Mouse (Mus musculus): ENCODE data around the gene Chit1. TPM values are rescaled to one million over a fixed set of nuclear protein-coding genes. Genes with fewer than 3 reads are reported as not detected.

The Chit1 gene
- total RNA-seq, 1 experiment: 0.13 TPM

- Histone ChIP-seq H3K9me3 (ENCODE audit: control insufficient read depth, insufficient read depth, low read depth, low read length) (no peaks in the 10 kb centered on the region), H3K27ac (ENCODE audit: insufficient read depth, low read depth, low read length, poor library complexity, severe bottlenecking) (no peak overlapping the region), H3K36me3 (ENCODE audit: control insufficient read depth, insufficient read depth, low read length, poor library complexity, severe bottlenecking) (no peaks in the 10 kb centered on the region), H3K4me3 (ENCODE audit: insufficient read depth in 1 of 2, low read depth in 1 of 2, low read length in 2 of 2, poor library complexity in 1 of 2, severe bottlenecking in 1 of 2) (no peak overlapping the region), H3K9ac (ENCODE audit: insufficient read depth, low read depth, low read length, poor library complexity, severe bottlenecking) (no peak overlapping the region), H3K4me1 (ENCODE audit: control insufficient read depth in 2 of 2, insufficient read depth in 2 of 2, low read length in 2 of 2, poor library complexity in 1 of 2) (peaks cover 1 to 4% of the 10 kb centered on the region in 2 experiments; a peak in 1 of 4 replicates)
- TF ChIP-seq ZC3H11A (IDR thresholded peaks at IDR 0.05; ENCODE audit: borderline replicate concordance, low read depth, low read length) (peak; percentile 87; the same call in 1 of the 2 replicates), ZNF384 (IDR thresholded peaks at IDR 0.05; ENCODE audit: low read depth, low read length) (no peak), HCFC1 (IDR thresholded peaks at IDR 0.05; ENCODE audit: borderline replicate concordance, insufficient read depth, low read length) (no peak), CHD2 (IDR thresholded peaks at IDR 0.05; ENCODE audit: low read depth, low read length) (no peak), MAFK (IDR thresholded peaks at IDR 0.05; ENCODE audit: insufficient read depth, low read depth, low read length) (no peak)
- peak; percentile 75 for DNase-seq (ENCODE audit: low read depth, low spot score)
- in situ Hi-C loops (cut with MboI; ENCODE audit: low sequenced_read_pairs in 2 of 2, unreplicated experiment in 2 of 2): no loop called here
Measured at GRCm38 (mm10) chr1:134120179-134120578, 9.1 kb downstream of the Chit1 start.

- peak; percentile 30 for DNase-seq (ENCODE audit: low read depth, low spot score)
- no peaks in the 10 kb centered on the region for H3K9me3 ChIP-seq (ENCODE audit: control insufficient read depth, insufficient read depth, low read depth, low read length)
- no peak overlapping the region for H3K27ac ChIP-seq (ENCODE audit: insufficient read depth, low read depth, low read length, poor library complexity, severe bottlenecking)
- TF ChIP-seq HCFC1 (IDR thresholded peaks at IDR 0.05; ENCODE audit: borderline replicate concordance, insufficient read depth, low read length) (no peak), MAFK (IDR thresholded peaks at IDR 0.05; ENCODE audit: insufficient read depth, low read depth, low read length) (no peak), ZC3H11A (IDR thresholded peaks at IDR 0.05; ENCODE audit: borderline replicate concordance, low read depth, low read length) (peak; percentile 35; the same call in 1 of the 2 replicates)
- H3K4me3 ChIP-seq (ENCODE audit: insufficient read depth in 1 of 2, low read depth in 1 of 2, low read length in 2 of 2, poor library complexity in 1 of 2, severe bottlenecking in 1 of 2): no peak overlapping the region
- no peak overlapping the region for H3K9ac ChIP-seq (ENCODE audit: insufficient read depth, low read depth, low read length, poor library complexity, severe bottlenecking)
- H3K4me1 ChIP-seq (ENCODE audit: control insufficient read depth in 2 of 2, insufficient read depth in 2 of 2, low read length in 2 of 2, poor library complexity in 1 of 2): no peaks in the 10 kb centered on the region
- in situ Hi-C loops (cut with MboI; ENCODE audit: low sequenced_read_pairs in 2 of 2, unreplicated experiment in 2 of 2): no loop called here
- no peaks in the 10 kb centered on the region for H3K36me3 ChIP-seq (ENCODE audit: control insufficient read depth, insufficient read depth, low read length, poor library complexity, severe bottlenecking)
Measured at GRCm38 (mm10) chr1:134122195-134122594, 11.2 kb downstream of the Chit1 start.

- H3K27ac ChIP-seq (ENCODE audit: insufficient read depth, low read depth, low read length, poor library complexity, severe bottlenecking): no peak overlapping the region
- H3K9ac ChIP-seq (ENCODE audit: insufficient read depth, low read depth, low read length, poor library complexity, severe bottlenecking): no peak overlapping the region
- no peaks in the 10 kb centered on the region for H3K36me3 ChIP-seq (ENCODE audit: control insufficient read depth, insufficient read depth, low read length, poor library complexity, severe bottlenecking)
- no peak overlapping the region for H3K4me3 ChIP-seq (ENCODE audit: insufficient read depth in 1 of 2, low read depth in 1 of 2, low read length in 2 of 2, poor library complexity in 1 of 2, severe bottlenecking in 1 of 2)
- TF ChIP-seq HCFC1 (IDR thresholded peaks at IDR 0.05; ENCODE audit: borderline replicate concordance, insufficient read depth, low read length) (no peak), MAFK (IDR thresholded peaks at IDR 0.05; ENCODE audit: insufficient read depth, low read depth, low read length) (no peak), CHD2 (IDR thresholded peaks at IDR 0.05; ENCODE audit: low read depth, low read length) (no peak), ZC3H11A (IDR thresholded peaks at IDR 0.05; ENCODE audit: borderline replicate concordance, low read depth, low read length) (no peak)
- DNase-seq (ENCODE audit: low read depth, low spot score): no peak
- in situ Hi-C loops (cut with MboI; ENCODE audit: low sequenced_read_pairs in 2 of 2, unreplicated experiment in 2 of 2): no loop called here
- no peaks in the 10 kb centered on the region; a peak in 1 of 4 replicates for H3K4me1 ChIP-seq (ENCODE audit: control insufficient read depth in 2 of 2, insufficient read depth in 2 of 2, low read length in 2 of 2, poor library complexity in 1 of 2)
- no peaks in the 10 kb centered on the region for H3K9me3 ChIP-seq (ENCODE audit: control insufficient read depth, insufficient read depth, low read depth, low read length)
Measured at GRCm38 (mm10) chr1:134133316-134133715, 22.3 kb downstream of the Chit1 start.

GRCm38 (mm10) chr1:134136351-134136750 lies 25.3 kb downstream of the Chit1 start:
- H3K9ac ChIP-seq (ENCODE audit: insufficient read depth, low read depth, low read length, poor library complexity, severe bottlenecking): no peak overlapping the region
- no peak overlapping the region for H3K27ac ChIP-seq (ENCODE audit: insufficient read depth, low read depth, low read length, poor library complexity, severe bottlenecking)
- no peaks in the 10 kb centered on the region for H3K9me3 ChIP-seq (ENCODE audit: control insufficient read depth, insufficient read depth, low read depth, low read length)
- no peaks in the 10 kb centered on the region for H3K36me3 ChIP-seq (ENCODE audit: control insufficient read depth, insufficient read depth, low read length, poor library complexity, severe bottlenecking)
- H3K4me3 ChIP-seq (ENCODE audit: insufficient read depth in 1 of 2, low read depth in 1 of 2, low read length in 2 of 2, poor library complexity in 1 of 2, severe bottlenecking in 1 of 2): no peak overlapping the region
- in situ Hi-C loops (cut with MboI; ENCODE audit: low sequenced_read_pairs in 2 of 2, unreplicated experiment in 2 of 2): no loop called here
- no peaks in the 10 kb centered on the region; a peak in 1 of 4 replicates for H3K4me1 ChIP-seq (ENCODE audit: control insufficient read depth in 2 of 2, insufficient read depth in 2 of 2, low read length in 2 of 2, poor library complexity in 1 of 2)
- no peak for TF ChIP-seq ZNF384 (IDR thresholded peaks at IDR 0.05; ENCODE audit: low read depth, low read length)
- no peak for TF ChIP-seq MAFK (IDR thresholded peaks at IDR 0.05; ENCODE audit: insufficient read depth, low read depth, low read length)
- no peak for TF ChIP-seq ZC3H11A (IDR thresholded peaks at IDR 0.05; ENCODE audit: borderline replicate concordance, low read depth, low read length)
- TF ChIP-seq CHD2 (IDR thresholded peaks at IDR 0.05; ENCODE audit: low read depth, low read length): no peak
- no peak for TF ChIP-seq HCFC1 (IDR thresholded peaks at IDR 0.05; ENCODE audit: borderline replicate concordance, insufficient read depth, low read length)
- no peak for DNase-seq (ENCODE audit: low read depth, low spot score)

GRCm38 (mm10) chr1:134138424-134138823 lies 27.4 kb downstream of the Chit1 start:
- Histone ChIP-seq H3K36me3 (ENCODE audit: control insufficient read depth, insufficient read depth, low read length, poor library complexity, severe bottlenecking) (no peaks in the 10 kb centered on the region), H3K9ac (ENCODE audit: insufficient read depth, low read depth, low read length, poor library complexity, severe bottlenecking) (no peak overlapping the region), H3K4me1 (ENCODE audit: control insufficient read depth in 2 of 2, insufficient read depth in 2 of 2, low read length in 2 of 2, poor library complexity in 1 of 2) (peaks cover 0 to 2% of the 10 kb centered on the region in 2 experiments; a peak in 1 of 4 replicates), H3K4me3 (ENCODE audit: insufficient read depth in 1 of 2, low read depth in 1 of 2, low read length in 2 of 2, poor library complexity in 1 of 2, severe bottlenecking in 1 of 2) (no peak overlapping the region), H3K9me3 (ENCODE audit: control insufficient read depth, insufficient read depth, low read depth, low read length) (no peaks in the 10 kb centered on the region), H3K27ac (ENCODE audit: insufficient read depth, low read depth, low read length, poor library complexity, severe bottlenecking) (no peak overlapping the region)
- TF ChIP-seq ZNF384 (IDR thresholded peaks at IDR 0.05; ENCODE audit: low read depth, low read length): no peak
- TF ChIP-seq CHD2 (IDR thresholded peaks at IDR 0.05; ENCODE audit: low read depth, low read length): no peak
- TF ChIP-seq MAFK (IDR thresholded peaks at IDR 0.05; ENCODE audit: insufficient read depth, low read depth, low read length): no peak
- no peak for TF ChIP-seq HCFC1 (IDR thresholded peaks at IDR 0.05; ENCODE audit: borderline replicate concordance, insufficient read depth, low read length)
- no peak for TF ChIP-seq ZC3H11A (IDR thresholded peaks at IDR 0.05; ENCODE audit: borderline replicate concordance, low read depth, low read length)
- no peak for DNase-seq (ENCODE audit: low read depth, low spot score)
- in situ Hi-C loops (cut with MboI; ENCODE audit: low sequenced_read_pairs in 2 of 2, unreplicated experiment in 2 of 2): no loop called here
